Mouse (Mus musculus) thymus, adult 2 months (tissue): ENCODE results near the gene Hoxa4. TPM values are rescaled to one million over a fixed set of nuclear protein-coding genes. Genes with fewer than 3 reads are reported as not detected.

ENCODE experiments used
- DNase-seq: peaks from one replicate; pipeline ENCODE4 v3.0.0; 2021
- H3K27ac ChIP-seq: fragments of 200-500 bp; 2 replicates; pipeline ENCODE4 v1.5.1; 2012; ENCODE audit warnings: low read length, control low read depth; ENCODE audit not compliant: control insufficient read depth, insufficient read depth
- H3K27me3 ChIP-seq: fragments of 200-500 bp; 2 replicates; pipeline ENCODE4 v1.6.1; 2012; ENCODE audit warnings: mild to moderate bottlenecking, low read length, moderate library complexity, mixed read lengths; ENCODE audit not compliant: control insufficient read depth, insufficient read depth
- H3K36me3 ChIP-seq: fragments of 200-500 bp; 2 replicates; pipeline ENCODE4 v1.6.1; 2012; ENCODE audit warnings: mild to moderate bottlenecking, low read length, moderate library complexity; ENCODE audit not compliant: control insufficient read depth, insufficient read depth
- H3K4me1 ChIP-seq: fragments of 200-500 bp; replicated peaks from 2 replicates; pipeline ENCODE4 v1.6.1; 2012; ENCODE audit warnings: low read length; ENCODE audit not compliant: control insufficient read depth, insufficient read depth
- H3K4me3 ChIP-seq: fragments of 200-500 bp; 2 replicates; pipeline ENCODE4 v1.5.1; 2012; ENCODE audit warnings: mild to moderate bottlenecking, low read length, control low read depth, moderate library complexity; ENCODE audit not compliant: control insufficient read depth, insufficient read depth
- CTCF ChIP-seq: fragments of 200-500 bp; IDR thresholded peaks from 2 replicates; pipeline ENCODE4 v1.5.1; 2012; ENCODE audit warnings: mild to moderate bottlenecking, control low read depth, low read length, moderate library complexity, borderline replicate concordance; ENCODE audit not compliant: control insufficient read depth, poor library complexity, insufficient read depth; ENCODE audit errors: extremely low read depth
- POLR2A ChIP-seq: fragments of 200-500 bp; IDR thresholded peaks from 2 replicates; pipeline ENCODE4 v1.6.1; 2012; ENCODE audit warnings: mild to moderate bottlenecking, low read length, control low read depth, moderate library complexity; ENCODE audit not compliant: control insufficient read depth, poor library complexity, insufficient read depth; ENCODE audit errors: extremely low read depth
- WGBS: fragments of 180-500 bp; shearing (Covaris S2); methylation state at CpG from one replicate; pipeline ENCODE4 v1.1.7; 2018; 5-methylcytosine and 5-hydroxymethylcytosine counted together
- polyA plus RNA-seq: library from polyadenylated mRNA; depleted of rRNA; stranded (reverse); fragments of >200 nt; gene quantifications from 2 replicates; pipeline ENCODE4 v1.2.3, GENCODE M21; 2012

Hoxa4 gene
- polyA plus RNA-seq, 1 experiment = 1.5 TPM

DNA sequence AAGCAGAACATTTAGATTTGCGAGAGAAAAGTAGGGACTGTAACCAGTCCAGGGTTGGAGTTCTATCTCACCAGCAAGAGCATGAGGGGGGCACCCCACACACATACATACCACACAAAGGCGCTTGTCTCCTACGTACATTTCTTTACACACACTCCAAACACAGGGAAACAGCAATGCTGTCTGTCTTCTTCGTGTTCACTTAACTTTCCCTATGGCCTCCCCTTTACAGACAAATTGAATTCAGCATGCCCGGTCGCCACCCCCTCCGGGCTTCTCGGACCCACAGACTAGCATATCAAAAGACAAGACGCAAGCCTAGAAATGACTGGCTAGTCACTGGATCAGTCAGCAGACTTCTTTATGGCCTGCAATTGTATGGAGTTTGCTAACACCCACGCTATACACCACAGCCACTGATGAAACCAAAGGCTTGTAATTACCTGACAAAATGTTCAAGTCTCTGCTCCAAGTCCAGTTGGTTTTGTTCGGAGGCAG is 11.3 kb downstream of the Hoxa4 start:
- H3K27me3 ChIP-seq = no peaks in the 10 kb centered on the region

DNA sequence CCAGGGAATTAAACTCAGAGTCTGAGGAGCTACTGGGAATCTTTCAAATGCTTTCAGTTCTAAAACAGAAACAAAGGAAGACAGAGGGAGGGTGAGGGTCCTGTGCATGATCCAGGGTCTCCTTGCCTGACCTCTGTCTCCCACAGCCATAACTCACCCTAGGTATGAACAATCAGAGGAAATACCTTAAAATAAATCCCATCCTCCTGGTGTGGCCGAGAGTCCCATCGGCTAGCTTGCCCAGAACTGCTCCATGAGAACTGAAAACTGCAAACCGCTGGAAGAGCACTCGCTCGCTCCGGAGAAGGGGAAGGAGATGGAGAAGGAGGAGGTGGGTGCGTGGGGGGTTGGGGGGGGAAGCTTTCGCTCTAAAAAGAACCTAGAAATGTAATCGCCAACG is 11.9 kb downstream of the Hoxa4 start:
- 92% methylated on average over 10 of the region's 10 CpGs for WGBS
- DNase-seq = no peak
- no peak overlapping the region for H3K4me3 ChIP-seq
- H3K4me1 ChIP-seq = no peaks in the 10 kb centered on the region
- no peaks in the 10 kb centered on the region for H3K27me3 ChIP-seq
- no peak for TF ChIP-seq POLR2A
- TF ChIP-seq CTCF = no peak
- no peaks in the 10 kb centered on the region for H3K36me3 ChIP-seq
- no peak overlapping the region for H3K27ac ChIP-seq

More for the DNA sequence above, 11.3 kb downstream of the Hoxa4 start:
- H3K4me3 ChIP-seq = no peak overlapping the region
- H3K36me3 ChIP-seq = no peaks in the 10 kb centered on the region
- H3K4me1 ChIP-seq = no peaks in the 10 kb centered on the region
- no peak for TF ChIP-seq CTCF
- no peak for TF ChIP-seq POLR2A
- DNase-seq = no peak
- 96% methylated on average over 11 of the region's 11 CpGs for WGBS
- H3K27ac ChIP-seq = no peak overlapping the region

DNA sequence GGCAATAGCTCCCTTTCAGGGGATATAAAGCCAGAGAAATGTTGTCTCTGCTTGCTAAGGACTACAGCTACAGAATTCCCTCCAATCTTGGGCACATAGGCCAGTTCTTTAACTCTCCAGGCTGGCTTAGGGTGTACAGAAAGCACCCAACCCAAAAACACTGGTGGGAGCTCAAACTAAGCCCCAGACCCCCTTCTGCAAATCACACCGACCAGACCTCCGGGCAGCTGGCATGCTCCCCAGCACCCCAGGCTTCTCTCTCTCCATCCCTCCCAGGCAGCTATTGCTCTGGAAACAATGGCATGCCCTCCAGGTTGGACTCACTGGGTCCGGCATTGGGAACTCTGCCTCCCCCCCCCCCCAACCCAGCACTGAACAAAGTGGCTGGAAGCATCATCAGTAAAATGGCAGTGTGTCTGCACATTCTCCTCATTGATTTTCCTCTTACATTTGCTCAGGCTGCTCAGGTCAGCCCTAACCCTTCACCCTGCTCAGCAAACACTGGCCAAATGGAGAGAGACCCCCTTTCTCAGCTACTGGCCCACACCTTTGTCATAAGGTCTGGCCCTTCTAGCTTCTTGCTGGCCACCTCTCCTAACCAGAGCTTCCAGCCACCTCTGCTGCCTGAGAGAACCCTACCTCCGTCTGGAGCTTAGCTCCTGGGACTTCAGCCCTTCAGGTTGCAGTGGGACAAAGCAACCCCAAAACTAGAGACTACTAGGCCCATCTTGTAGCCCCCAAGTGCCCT is 12.5 kb downstream of the Hoxa4 start:
- Histone ChIP-seq H3K27me3 (no peaks in the 10 kb centered on the region), H3K36me3 (no peaks in the 10 kb centered on the region), H3K4me3 (no peak overlapping the region), H3K4me1 (no peaks in the 10 kb centered on the region), H3K27ac (no peak overlapping the region)
- DNase-seq = no peak
- WGBS = 85% methylated on average over 4 of the region's 4 CpGs
- TF ChIP-seq CTCF (no peak), POLR2A (no peak)

DNA sequence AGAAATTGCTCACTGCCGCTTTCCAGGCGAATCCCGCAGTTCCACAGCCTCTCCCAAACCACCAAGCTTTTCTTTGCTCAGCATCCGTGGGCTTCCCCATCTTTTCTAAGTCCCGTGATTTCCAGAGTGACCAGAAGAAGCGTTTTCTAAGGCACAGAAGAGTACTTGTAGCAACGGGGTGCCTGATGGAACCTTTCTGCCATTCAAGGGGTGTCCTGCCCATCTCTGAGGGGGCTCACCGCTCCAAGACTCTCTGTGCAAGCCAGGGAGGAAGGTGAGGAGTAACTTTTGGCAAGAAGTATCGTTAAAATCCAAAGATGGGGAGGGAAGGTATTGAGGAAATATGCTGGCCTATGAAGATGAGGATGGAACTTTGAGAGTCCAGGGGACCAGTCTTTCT is 13.7 kb downstream of the Hoxa4 start:
- no peaks in the 10 kb centered on the region for H3K36me3 ChIP-seq
- no peak for DNase-seq
- H3K27me3 ChIP-seq = no peaks in the 10 kb centered on the region
- 88% methylated on average over 9 of the region's 9 CpGs for WGBS
- TF ChIP-seq POLR2A (no peak), CTCF (no peak)
- no peaks in the 10 kb centered on the region for H3K4me1 ChIP-seq
- H3K4me3 ChIP-seq = no peak overlapping the region
- no peak overlapping the region for H3K27ac ChIP-seq

DNA sequence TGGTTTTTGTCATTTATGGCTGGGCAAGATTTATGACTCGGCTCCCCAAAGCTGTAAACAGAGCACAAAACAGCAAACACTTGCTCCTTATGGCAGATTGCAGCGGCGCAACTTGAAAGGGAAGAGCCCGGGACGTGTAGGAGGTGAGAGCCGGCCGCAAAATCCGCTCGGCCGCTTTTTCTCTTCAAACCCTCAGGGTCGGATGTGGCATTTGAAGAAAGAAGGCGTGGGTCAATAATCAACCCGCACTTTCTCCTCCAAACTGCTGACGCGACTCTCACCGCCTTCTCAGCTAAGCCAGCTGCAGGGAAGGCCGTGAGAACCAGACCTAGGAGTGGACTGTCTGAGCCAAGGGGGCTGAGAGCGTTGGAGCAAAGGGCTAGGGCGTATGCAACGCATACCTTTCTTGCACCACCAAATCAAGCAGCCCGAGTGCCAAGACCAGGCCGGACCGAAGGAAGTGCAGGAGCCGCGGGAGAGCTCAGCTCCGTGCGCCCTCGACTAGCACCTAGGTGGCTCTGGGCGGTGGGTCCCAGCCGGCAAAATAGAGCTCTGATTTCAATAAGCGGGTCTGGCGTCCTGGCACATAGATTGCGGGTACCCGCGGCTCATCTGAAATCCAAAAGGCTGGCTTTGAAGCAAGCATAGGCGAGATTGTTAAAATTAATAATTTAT is 14.4 kb downstream of the Hoxa4 start, which contains the start of gene 5730596B20Rik:
Gene 5730596B20Rik (plus strand): TSS at position 438 of the 675 bp plus-strand sequence.
- H3K4me3 ChIP-seq = no peak within 1 kb of the TSS
- WGBS = 94% methylated on average over 36 of the region's 36 CpGs
- H3K4me1 ChIP-seq = no peaks in the 10 kb centered on the region
- TF ChIP-seq CTCF (no peak), POLR2A (no peak)
- no peaks in the 10 kb centered on the region for H3K27me3 ChIP-seq
- no peak for DNase-seq
- H3K27ac ChIP-seq = no peak within 1 kb of the TSS; the same call in 1 of the 2 replicates
- no peaks in the 10 kb centered on the region for H3K36me3 ChIP-seq

DNA sequence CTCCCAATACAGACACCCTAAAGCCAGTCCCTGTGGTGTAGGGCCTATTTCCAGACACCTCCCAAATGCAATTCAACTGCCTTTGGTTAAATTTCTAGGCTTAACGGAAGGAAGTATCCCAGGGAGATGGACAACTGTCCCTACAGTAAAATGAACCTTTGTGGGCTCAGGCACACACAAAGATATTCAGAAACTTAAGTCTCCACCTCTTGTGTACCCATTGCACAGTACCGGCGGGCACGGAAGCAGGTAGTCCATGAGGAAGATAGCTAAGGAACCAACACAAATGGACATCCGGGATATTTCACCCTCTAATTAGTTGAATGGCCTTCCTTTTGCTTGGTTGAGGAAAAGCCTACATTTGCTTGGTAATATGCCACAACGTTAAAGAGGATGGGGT is 15.2 kb downstream of the Hoxa4 start:
- Histone ChIP-seq H3K36me3 (no peaks in the 10 kb centered on the region), H3K4me1 (no peaks in the 10 kb centered on the region), H3K27me3 (no peaks in the 10 kb centered on the region), H3K4me3 (no peak overlapping the region), H3K27ac (no peak overlapping the region)
- no peak for DNase-seq
- 80% methylated on average over 6 of the region's 6 CpGs for WGBS
- TF ChIP-seq POLR2A (no peak), CTCF (no peak)
